Mouse (Mus musculus): ENCODE results near the gene Gm49337.

DNA sequence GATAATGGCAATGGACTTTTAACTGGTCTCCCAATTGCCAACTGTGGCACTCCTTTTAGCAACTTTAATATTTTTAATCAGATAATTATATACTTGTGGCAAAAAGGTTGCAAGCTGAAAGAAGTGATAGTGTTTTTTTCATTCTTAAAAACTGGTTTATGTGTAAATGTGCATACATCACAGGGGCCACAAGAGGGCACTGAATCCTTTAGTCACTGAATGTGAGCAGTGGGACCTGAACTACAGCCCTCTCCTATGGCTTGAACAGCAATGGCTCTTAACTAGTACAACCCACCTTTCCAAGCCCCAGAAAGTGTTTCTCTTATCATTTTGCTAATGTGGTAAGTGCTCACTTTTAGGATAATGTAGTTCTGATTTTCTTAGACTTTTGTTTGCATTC, 168.9 kb downstream of the Gm49337 start:
- no peak for TF ChIP-seq NRF1 (IDR thresholded peaks at IDR 0.05; ENCODE audit: insufficient read depth, low read depth, low read length, poor library complexity, severe bottlenecking)
- peak; percentile 59 to 90 (median 63) for TF ChIP-seq CTCF (IDR thresholded peaks at IDR 0.05 in 2 of 3, conservative IDR thresholded peaks at IDR 0.05 in 1 of 3; ENCODE audit: control insufficient read depth in 1 of 3, insufficient read depth in 1 of 3, low read depth in 2 of 3, low read length in 3 of 3, poor library complexity in 1 of 3, severe bottlenecking in 1 of 3)
- no peak for TF ChIP-seq POLR2A (IDR thresholded peaks at IDR 0.05; ENCODE audit: control insufficient read depth in 1 of 2, insufficient read depth in 1 of 2, low read depth in 1 of 2, low read length in 2 of 2, poor library complexity in 1 of 2)
- TF ChIP-seq TAL1 (IDR thresholded peaks at IDR 0.05; ENCODE audit: low read length), result no peak
- no peak for TF ChIP-seq GABPA (IDR thresholded peaks at IDR 0.05; ENCODE audit: low read depth, low read length)
- peak; percentile 78 for TF ChIP-seq ZNF384 (IDR thresholded peaks at IDR 0.05; ENCODE audit: low read depth, low read length)
- no peak for TF ChIP-seq E2F4 (IDR thresholded peaks at IDR 0.05; ENCODE audit: borderline replicate concordance, low read depth, low read length)
